In genomic region chr7:24676575-24676974, GRCm38 (mm10) we compare ENCODE assay signal across 26 mouse cellular contexts. TPM values are rescaled to one million over a fixed set of nuclear protein-coding genes. Genes with fewer than 3 reads are reported as not detected.
"Had no signal": no experiment of that assay in that cellular context is flagged by ENCODE, and none has a peak within 500 bp of the region (broad histone marks: within the 10 kb centered on the region; RNA-seq: fewer than 3 reads in every experiment).

Tex101 (minus strand) TSS chr7:24676675.

- H3K9me3 ChIP-seq: neural tube, embryonic 12.5 days; neural tube, embryonic 13.5 days; neural tube, embryonic 15.5 days; stomach, embryonic 15.5 days had no signal

- H3K9ac ChIP-seq: neural tube, embryonic 12.5 days; neural tube, embryonic 13.5 days; neural tube, embryonic 15.5 days; stomach, embryonic 15.5 days had no signal

- H3K4me2 ChIP-seq: neural tube, embryonic 12.5 days; neural tube, embryonic 13.5 days; neural tube, embryonic 15.5 days; stomach, embryonic 15.5 days had no signal

- H3K36me3 ChIP-seq: neural tube, embryonic 12.5 days; neural tube, embryonic 13.5 days; neural tube, embryonic 15.5 days; stomach, embryonic 15.5 days had no signal

- H3K4me3 ChIP-seq: neural tube, embryonic 12.5 days; neural tube, embryonic 13.5 days; neural tube, embryonic 15.5 days; stomach, embryonic 15.5 days had no signal

- H3K27me3 ChIP-seq: neural tube, embryonic 12.5 days; neural tube, embryonic 13.5 days; neural tube, embryonic 15.5 days; stomach, embryonic 15.5 days had no signal

- H3K27ac ChIP-seq: neural tube, embryonic 12.5 days; neural tube, embryonic 13.5 days; neural tube, embryonic 15.5 days; stomach, embryonic 15.5 days; stomach, postnatal 0 days had no signal

- DNase-seq: retina, postnatal 1 day; right cerebral cortex, adult 18-20 months; right cerebral cortex, postnatal 14 days; right cerebral cortex, postnatal 25 days; right cerebral cortex, postnatal 4 days; spleen, adult 18-20 months; thymus, adult 18-20 months; thymus, adult 2 months; thymus, postnatal 14 days; thymus, postnatal 25 days; thymus, postnatal 36 days; thymus, postnatal 4 days had no signal

- H3K4me1 ChIP-seq: neural tube, embryonic 12.5 days; neural tube, embryonic 13.5 days; neural tube, embryonic 15.5 days; stomach, embryonic 15.5 days had no signal

RNA-seq across cellular contexts. Expression of gene Tex101, which starts in this region (rescaled TPM):
- total RNA-seq: neutrophil, adult 5-6 weeks had no signal
- polyA plus RNA-seq: neural tube, embryonic 11.5 days; neural tube, embryonic 12.5 days; neural tube, embryonic 13.5 days; neural tube, embryonic 14.5 days; neural tube, embryonic 15.5 days; small intestine, adult 2 months; spleen, adult 2 months; stomach, embryonic 14.5 days; stomach, embryonic 15.5 days; stomach, embryonic 16.5 days; thymus, postnatal 0 days; urinary bladder, adult 2 months had no signal
